Mouse (Mus musculus): ENCODE measurements around the gene Fam118b. TPM values are rescaled to one million over a fixed set of nuclear protein-coding genes. Genes with fewer than 3 reads are reported as not detected.

Fam118b gene
- polyA plus RNA-seq, 1 experiment: 10.7 TPM

- no peaks in the 10 kb centered on the region for H3K4me1 ChIP-seq (ENCODE audit: control insufficient read depth, insufficient read depth, insufficient read length, low read length)
- no peak overlapping the region for H3K4me3 ChIP-seq (ENCODE audit: insufficient read depth, low read depth, low read length)
- H3K27ac ChIP-seq (replicated peaks; ENCODE audit: low read depth, low read length): no peak overlapping the region
Measured at GRCm38 (mm10) chr9:35235996-35236395, 31.6 kb downstream of the Fam118b start.

GRCm38 (mm10) chr9:35228671-35229070 lies 38.9 kb downstream of the Fam118b start:
- Histone ChIP-seq H3K27ac (replicated peaks; ENCODE audit: low read depth, low read length) (no peak overlapping the region), H3K4me3 (ENCODE audit: insufficient read depth, low read depth, low read length) (no peak overlapping the region), H3K4me1 (ENCODE audit: control insufficient read depth, insufficient read depth, insufficient read length, low read length) (no peaks in the 10 kb centered on the region)

GRCm38 (mm10) chr9:35223466-35223865 lies 44.1 kb downstream of the Fam118b start:
- no peak overlapping the region for H3K4me3 ChIP-seq (ENCODE audit: insufficient read depth, low read depth, low read length)

GRCm38 (mm10) chr9:35217963-35218362 lies 49.6 kb downstream of the Fam118b start:
- no peaks in the 10 kb centered on the region for H3K4me1 ChIP-seq (ENCODE audit: control insufficient read depth, insufficient read depth, insufficient read length, low read length)
- H3K27ac ChIP-seq (replicated peaks; ENCODE audit: low read depth, low read length): no peak overlapping the region
- no peak overlapping the region for H3K4me3 ChIP-seq (ENCODE audit: insufficient read depth, low read depth, low read length)

More at GRCm38 (mm10) chr9:35223466-35223865, 44.1 kb downstream of the Fam118b start:
- no peaks in the 10 kb centered on the region for H3K4me1 ChIP-seq (ENCODE audit: control insufficient read depth, insufficient read depth, insufficient read length, low read length)
- H3K27ac ChIP-seq (replicated peaks; ENCODE audit: low read depth, low read length): no peak overlapping the region

- Histone ChIP-seq H3K4me3 (ENCODE audit: insufficient read depth, low read depth, low read length) (peak overlapping the region; percentile 80), H3K27ac (replicated peaks; ENCODE audit: low read depth, low read length) (peak overlapping the region; percentile 86), H3K4me1 (ENCODE audit: control insufficient read depth, insufficient read depth, insufficient read length, low read length) (peaks cover 6% of the 10 kb centered on the region; the same call in 1 of the 2 replicates)
Measured at GRCm38 (mm10) chr9:35211573-35212511, 55.8 kb downstream of the Fam118b start.

GRCm38 (mm10) chr9:35210542-35211474 lies 56.8 kb downstream of the Fam118b start, which contains the start of gene Foxred1:
Gene Foxred1 (minus strand): TSS chr9:35211055.
- peak within 1 kb of the TSS; percentile 96 for H3K27ac ChIP-seq (replicated peaks; ENCODE audit: low read depth, low read length)
- peak within 1 kb of the TSS; percentile 87 for H3K4me3 ChIP-seq (ENCODE audit: insufficient read depth, low read depth, low read length)
- peaks cover 6% of the 10 kb centered on the region; the same call in 1 of the 2 replicates for H3K4me1 ChIP-seq (ENCODE audit: control insufficient read depth, insufficient read depth, insufficient read length, low read length)

- H3K27ac ChIP-seq (replicated peaks; ENCODE audit: low read depth, low read length): no peak overlapping the region
- no peak overlapping the region for H3K4me3 ChIP-seq (ENCODE audit: insufficient read depth, low read depth, low read length)
Measured at GRCm38 (mm10) chr9:35204421-35204820, 63.2 kb downstream of the Fam118b start.

GRCm38 (mm10) chr9:35203536-35203935 lies 64.1 kb downstream of the Fam118b start:
- H3K27ac ChIP-seq (replicated peaks; ENCODE audit: low read depth, low read length): no peak overlapping the region
- no peak overlapping the region for H3K4me3 ChIP-seq (ENCODE audit: insufficient read depth, low read depth, low read length)
- H3K4me1 ChIP-seq (ENCODE audit: control insufficient read depth, insufficient read depth, insufficient read length, low read length): peaks cover 2% of the 10 kb centered on the region; the same call in 1 of the 2 replicates

More at GRCm38 (mm10) chr9:35204421-35204820, 63.2 kb downstream of the Fam118b start:
- peaks cover 2% of the 10 kb centered on the region; the same call in 1 of the 2 replicates for H3K4me1 ChIP-seq (ENCODE audit: control insufficient read depth, insufficient read depth, insufficient read length, low read length)

GRCm38 (mm10) chr9:35200529-35201060 lies 67.0 kb downstream of the Fam118b start:
- Histone ChIP-seq H3K4me1 (ENCODE audit: control insufficient read depth, insufficient read depth, insufficient read length, low read length) (peaks cover 2% of the 10 kb centered on the region; the same call in 1 of the 2 replicates), H3K4me3 (ENCODE audit: insufficient read depth, low read depth, low read length) (peak overlapping the region; percentile 76), H3K27ac (replicated peaks; ENCODE audit: low read depth, low read length) (no peak overlapping the region)

- Histone ChIP-seq H3K4me3 (ENCODE audit: insufficient read depth, low read depth, low read length) (peak within 1 kb of the TSS; percentile 76), H3K4me1 (ENCODE audit: control insufficient read depth, insufficient read depth, insufficient read length, low read length) (peaks cover 2% of the 10 kb centered on the region; the same call in 1 of the 2 replicates), H3K27ac (replicated peaks; ENCODE audit: low read depth, low read length) (peak within 1 kb of the TSS; percentile 81)
Measured at GRCm38 (mm10) chr9:35199772-35200471, 67.7 kb downstream of the Fam118b start, which contains the start of the genes Srpr and Tirap. Gene Srpr (plus strand): TSS chr9:35200175. Gene Tirap (minus strand): TSS chr9:35200291.

GRCm38 (mm10) chr9:35198945-35199771 lies 68.4 kb downstream of the Fam118b start:
- H3K27ac ChIP-seq (replicated peaks; ENCODE audit: low read depth, low read length): peak overlapping the region; percentile 69
- H3K4me3 ChIP-seq (ENCODE audit: insufficient read depth, low read depth, low read length): peak overlapping the region; percentile 76
- peaks cover 2% of the 10 kb centered on the region; the same call in 1 of the 2 replicates for H3K4me1 ChIP-seq (ENCODE audit: control insufficient read depth, insufficient read depth, insufficient read length, low read length)

GRCm38 (mm10) chr9:35198351-35198750 lies 69.3 kb downstream of the Fam118b start:
- peaks cover 2% of the 10 kb centered on the region; the same call in 1 of the 2 replicates for H3K4me1 ChIP-seq (ENCODE audit: control insufficient read depth, insufficient read depth, insufficient read length, low read length)
- H3K4me3 ChIP-seq (ENCODE audit: insufficient read depth, low read depth, low read length): 0 out of 2 replicates have a peak overlapping the region, but pooled peaks have one; percentile 76
- no peak overlapping the region for H3K27ac ChIP-seq (replicated peaks; ENCODE audit: low read depth, low read length)

- no peak overlapping the region for H3K4me3 ChIP-seq (ENCODE audit: insufficient read depth, low read depth, low read length)
- no peak overlapping the region for H3K27ac ChIP-seq (replicated peaks; ENCODE audit: low read depth, low read length)
- H3K4me1 ChIP-seq (ENCODE audit: control insufficient read depth, insufficient read depth, insufficient read length, low read length): peaks cover 2% of the 10 kb centered on the region; the same call in 1 of the 2 replicates
Measured at GRCm38 (mm10) chr9:35197625-35198024, 70.0 kb downstream of the Fam118b start.
